ENCODE assay signal across 8 mouse cellular contexts in the genomic region with DNA sequence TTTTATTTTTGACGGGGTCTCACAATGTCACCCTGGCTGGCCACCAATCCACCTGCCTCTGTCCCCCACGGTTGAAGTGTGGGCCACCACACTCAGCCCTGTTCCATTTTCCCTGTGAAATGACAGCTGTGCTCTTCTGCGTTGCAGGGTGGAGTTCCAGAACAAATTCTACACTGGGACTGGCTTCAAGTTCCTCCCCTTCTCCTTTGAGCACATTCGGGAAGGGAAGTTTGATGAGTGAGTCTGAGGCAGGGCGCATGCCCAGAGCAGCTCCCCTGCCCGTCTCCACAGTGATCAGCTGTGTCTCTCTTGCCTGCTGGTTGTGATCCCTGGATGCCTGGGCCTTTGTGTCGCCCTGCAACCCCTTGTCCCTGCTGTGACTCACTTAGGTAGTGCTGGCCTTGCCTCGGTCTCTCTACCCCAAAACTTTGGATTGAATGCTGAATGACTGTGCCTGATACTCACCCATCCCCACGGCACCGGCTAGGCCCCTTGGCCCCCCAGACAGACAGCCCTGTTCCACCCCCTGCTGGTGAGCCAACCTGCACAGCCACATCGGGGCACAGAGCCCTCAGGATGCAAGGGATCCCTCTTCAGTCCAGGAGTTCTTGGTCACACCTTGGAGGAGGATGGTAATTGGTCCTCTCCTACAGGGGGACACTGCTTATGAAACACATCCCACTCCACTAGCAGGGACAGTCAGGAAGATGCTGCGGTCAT. TPM values are rescaled to one million over a fixed set of nuclear protein-coding genes. Genes with fewer than 3 reads are reported as not detected.
DNase-seq lines count a peak whose midpoint lies in the region; ATAC-seq and TF ChIP-seq lines count a peak whose summit lies in the region.

No protein-coding gene starts in this region.

- no peak for TF ChIP-seq EP300 in lung, postnatal 0 days (IDR thresholded peaks at IDR 0.05)

- H3K27me3 ChIP-seq in intestine, embryonic 15.5 days (replicated peaks): no peaks in the 10 kb centered on the region
- no peaks in the 10 kb centered on the region for H3K27me3 ChIP-seq in lung, postnatal 0 days (replicated peaks; ENCODE audit: insufficient read depth, low read length)

- 70% methylated on average over 12 of the region's 12 CpGs for whole genome bisulfite sequencing in intestine, embryonic 15.5 days
- 56% methylated on average over 12 of the region's 12 CpGs for WGBS in lung, postnatal 0 days

- H3K4me3 ChIP-seq in intestine, embryonic 15.5 days (replicated peaks): no peak overlapping the region
- no peak overlapping the region for H3K4me3 ChIP-seq in lung, postnatal 0 days (ENCODE audit: low read depth, low read length)

- DNase-seq in cerebellum, adult 11-12 months: peak; percentile 38
- DNase-seq in cerebellum, postnatal 36 days: no peak
- DNase-seq in urinary bladder, postnatal 14 days (ENCODE audit: low spot score): peak; percentile 64
- DNase-seq in urinary bladder, postnatal 25 days (ENCODE audit: low spot score): no peak
- DNase-seq in lung, postnatal 0 days (ENCODE audit: low spot score): peak; percentile 58
- DNase-seq in spleen, postnatal 14 days (ENCODE audit: low spot score in 2 of 2): no peak

- H3K9me3 ChIP-seq in intestine, embryonic 15.5 days: no peaks in the 10 kb centered on the region
- H3K9me3 ChIP-seq in lung, postnatal 0 days (ENCODE audit: low read length): no peaks in the 10 kb centered on the region

- H3K4me1 ChIP-seq in intestine, embryonic 15.5 days (replicated peaks): peaks cover 63% of the 10 kb centered on the region
- H3K4me1 ChIP-seq in lung, postnatal 0 days (ENCODE audit: insufficient read depth, low read depth, low read length): peaks cover 53% of the 10 kb centered on the region

- no peak overlapping the region for H3K9ac ChIP-seq in intestine, embryonic 15.5 days
- no peak overlapping the region for H3K9ac ChIP-seq in lung, postnatal 0 days (replicated peaks; ENCODE audit: low read depth)

- ATAC-seq in intestine, embryonic 15.5 days: no peak
- ATAC-seq in lung, postnatal 0 days: no peak
- no peak for ATAC-seq in megakaryocyte progenitor cell, adult 5-6 weeks (replicated peaks; ENCODE audit: poor library complexity)

- peak; percentile 38 for TF ChIP-seq CTCF in lung, postnatal 0 days (IDR thresholded peaks at IDR 0.05)

- H3K27ac ChIP-seq in intestine, embryonic 15.5 days: peak overlapping the region; percentile 99; the same call in 1 of the 2 replicates
- peak overlapping the region; percentile 97 for H3K27ac ChIP-seq in lung, postnatal 0 days (ENCODE audit: low read length)

- no peak overlapping the region for H3K4me2 ChIP-seq in intestine, embryonic 15.5 days (replicated peaks)
- H3K4me2 ChIP-seq in lung, postnatal 0 days (replicated peaks; ENCODE audit: low read depth, low read length): no peak overlapping the region

- H3K36me3 ChIP-seq in intestine, embryonic 15.5 days: no peaks in the 10 kb centered on the region
- no peaks in the 10 kb centered on the region for H3K36me3 ChIP-seq in lung, postnatal 0 days (ENCODE audit: insufficient read depth, low read length)

RNA-seq across cellular contexts. Expression of a gene that starts 7.5 kb away (rescaled TPM):
- polyA plus RNA-seq in intestine, embryonic 15.5 days (2015; fragmentation: Nextera tagmentation; extraction: Ambion mirVana): 14.9 and 16.4 TPM in 2 replicates
- polyA plus RNA-seq in lung, postnatal 0 days (2015; fragmentation: Nextera tagmentation; extraction: Ambion mirVana): 18.9 and 21.9 TPM in 2 replicates
- total RNA-seq in megakaryocyte progenitor cell, adult 5-6 weeks (2015): 6.0 and 8.4 TPM in 2 replicates
- 9.9 and 12.0 TPM in 2 replicates for total RNA-seq in megakaryocyte progenitor cell, adult 5-6 weeks (2017)

RNA-seq across cellular contexts. Expression of a gene that starts 15.9 kb away (rescaled TPM):
- polyA plus RNA-seq in intestine, embryonic 15.5 days (2015; fragmentation: Nextera tagmentation; extraction: Ambion mirVana): not detected in 2 replicates
- polyA plus RNA-seq in lung, postnatal 0 days (2015; fragmentation: Nextera tagmentation; extraction: Ambion mirVana): 0.10 and 0.17 TPM in 2 replicates
- 6.0 and 9.8 TPM in 2 replicates for total RNA-seq in megakaryocyte progenitor cell, adult 5-6 weeks (2015)
- total RNA-seq in megakaryocyte progenitor cell, adult 5-6 weeks (2017): 3.2 and 5.2 TPM in 2 replicates

RNA-seq across cellular contexts. Expression of a gene that starts 20.0 kb away (rescaled TPM):
- polyA plus RNA-seq in intestine, embryonic 15.5 days (2015; fragmentation: Nextera tagmentation; extraction: Ambion mirVana): 41.8 and 43.9 TPM in 2 replicates
- polyA plus RNA-seq in lung, postnatal 0 days (2015; fragmentation: Nextera tagmentation; extraction: Ambion mirVana): 30.5 TPM in 2 replicates
- total RNA-seq in megakaryocyte progenitor cell, adult 5-6 weeks (2015): 19.8 and 28.1 TPM in 2 replicates
- 28.0 and 31.7 TPM in 2 replicates for total RNA-seq in megakaryocyte progenitor cell, adult 5-6 weeks (2017)

RNA-seq across cellular contexts. Expression of a gene that starts 24.8 kb away (rescaled TPM):
- polyA plus RNA-seq in intestine, embryonic 15.5 days (2015; fragmentation: Nextera tagmentation; extraction: Ambion mirVana): 65.0 and 65.4 TPM in 2 replicates
- 42.5 and 44.5 TPM in 2 replicates for polyA plus RNA-seq in lung, postnatal 0 days (2015; fragmentation: Nextera tagmentation; extraction: Ambion mirVana)
- 76.4 and 83.6 TPM in 2 replicates for total RNA-seq in megakaryocyte progenitor cell, adult 5-6 weeks (2015)
- total RNA-seq in megakaryocyte progenitor cell, adult 5-6 weeks (2017): 84.7 and 90.0 TPM in 2 replicates

RNA-seq across cellular contexts. Expression of a gene that starts 32.9 kb away (rescaled TPM):
- polyA plus RNA-seq in intestine, embryonic 15.5 days (2015; fragmentation: Nextera tagmentation; extraction: Ambion mirVana): 22.6 and 23.4 TPM in 2 replicates
- polyA plus RNA-seq in lung, postnatal 0 days (2015; fragmentation: Nextera tagmentation; extraction: Ambion mirVana): 9.8 and 10.4 TPM in 2 replicates
- 32.7 and 40.2 TPM in 2 replicates for total RNA-seq in megakaryocyte progenitor cell, adult 5-6 weeks (2015)
- 58.6 and 67.8 TPM in 2 replicates for total RNA-seq in megakaryocyte progenitor cell, adult 5-6 weeks (2017)

Comparison
In these comparisons a context has a peak if more than half of its experiments do, and no peak if none do; other contexts are left out.
1. DNase-seq: peak in cerebellum, adult 11-12 months (single experiment), urinary bladder, postnatal 14 days (single experiment) and lung, postnatal 0 days (single experiment); none in cerebellum, postnatal 36 days (0 of 2), urinary bladder, postnatal 25 days (single experiment) and spleen, postnatal 14 days (0 of 2).